Mouse (Mus musculus): ENCODE measurements at regions not wholly inside any gene's neighbourhood (a gene's known extent, or its start where the extent isn't known, plus 50 kb on each side); places are given as distances from the start of the nearest gene placed in this dataset.
A peak's percentile ranks its signal among the peaks of the same experiment; 100 is the strongest.

- 91% methylated on average over 3 of the region's 3 CpGs for WGBS
- Histone ChIP-seq H3K27ac (ENCODE audit: control insufficient read depth, insufficient read depth, low read length) (no peak overlapping the region), H3K4me1 (replicated peaks; ENCODE audit: control insufficient read depth, insufficient read depth, low read length) (no peaks in the 10 kb centered on the region), H3K27me3 (ENCODE audit: control insufficient read depth, insufficient read depth, low read length) (no peaks in the 10 kb centered on the region), H3K36me3 (ENCODE audit: control insufficient read depth, insufficient read depth, low read length) (no peaks in the 10 kb centered on the region), H3K4me3 (ENCODE audit: control insufficient read depth, insufficient read depth, low read length) (no peak overlapping the region)
- DNase-seq = no peak
- no peak for TF ChIP-seq POLR2A (IDR thresholded peaks at IDR 0.05; ENCODE audit: control insufficient read depth, extremely low read depth, insufficient read depth, low read length, poor library complexity)
- no peak for TF ChIP-seq CTCF (IDR thresholded peaks at IDR 0.05; ENCODE audit: borderline replicate concordance, control insufficient read depth, extremely low read depth, insufficient read depth, low read length, poor library complexity)
Measured at GRCm38 (mm10) chr5:73843776-73844175, 192.6 kb downstream of the Spata18 start.

- 81% methylated on average over 12 of the region's 12 CpGs for WGBS
- H3K36me3 ChIP-seq (ENCODE audit: control insufficient read depth, insufficient read depth, low read length) = no peaks in the 10 kb centered on the region
- H3K4me1 ChIP-seq (replicated peaks; ENCODE audit: control insufficient read depth, insufficient read depth, low read length) = no peaks in the 10 kb centered on the region
- H3K27me3 ChIP-seq (ENCODE audit: control insufficient read depth, insufficient read depth, low read length) = no peaks in the 10 kb centered on the region
- H3K4me3 ChIP-seq (ENCODE audit: control insufficient read depth, insufficient read depth, low read length) = no peak overlapping the region
- TF ChIP-seq POLR2A (IDR thresholded peaks at IDR 0.05; ENCODE audit: control insufficient read depth, extremely low read depth, insufficient read depth, low read length, poor library complexity) (no peak), CTCF (IDR thresholded peaks at IDR 0.05; ENCODE audit: borderline replicate concordance, control insufficient read depth, extremely low read depth, insufficient read depth, low read length, poor library complexity) (no peak)
- no peak overlapping the region for H3K27ac ChIP-seq (ENCODE audit: control insufficient read depth, insufficient read depth, low read length)
- DNase-seq = no peak
Measured at GRCm38 (mm10) chr5:73846096-73846782, 195.1 kb downstream of the Spata18 start.

GRCm38 (mm10) chr5:73846783-73847151 is 195.6 kb downstream of the Spata18 start:
- Histone ChIP-seq H3K27ac (ENCODE audit: control insufficient read depth, insufficient read depth, low read length) (no peak overlapping the region), H3K36me3 (ENCODE audit: control insufficient read depth, insufficient read depth, low read length) (no peaks in the 10 kb centered on the region), H3K4me1 (replicated peaks; ENCODE audit: control insufficient read depth, insufficient read depth, low read length) (no peaks in the 10 kb centered on the region), H3K4me3 (ENCODE audit: control insufficient read depth, insufficient read depth, low read length) (no peak overlapping the region), H3K27me3 (ENCODE audit: control insufficient read depth, insufficient read depth, low read length) (no peaks in the 10 kb centered on the region)
- TF ChIP-seq CTCF (IDR thresholded peaks at IDR 0.05; ENCODE audit: borderline replicate concordance, control insufficient read depth, extremely low read depth, insufficient read depth, low read length, poor library complexity) (no peak), POLR2A (IDR thresholded peaks at IDR 0.05; ENCODE audit: control insufficient read depth, extremely low read depth, insufficient read depth, low read length, poor library complexity) (no peak)
- 78% methylated on average over 6 of the region's 6 CpGs for whole genome bisulfite sequencing
- no peak for DNase-seq

- Histone ChIP-seq H3K27ac (ENCODE audit: control insufficient read depth, insufficient read depth, low read length) (no peak overlapping the region), H3K36me3 (ENCODE audit: control insufficient read depth, insufficient read depth, low read length) (no peaks in the 10 kb centered on the region), H3K4me1 (replicated peaks; ENCODE audit: control insufficient read depth, insufficient read depth, low read length) (no peaks in the 10 kb centered on the region), H3K27me3 (ENCODE audit: control insufficient read depth, insufficient read depth, low read length) (no peaks in the 10 kb centered on the region), H3K4me3 (ENCODE audit: control insufficient read depth, insufficient read depth, low read length) (no peak overlapping the region)
- TF ChIP-seq POLR2A (IDR thresholded peaks at IDR 0.05; ENCODE audit: control insufficient read depth, extremely low read depth, insufficient read depth, low read length, poor library complexity) (no peak), CTCF (IDR thresholded peaks at IDR 0.05; ENCODE audit: borderline replicate concordance, control insufficient read depth, extremely low read depth, insufficient read depth, low read length, poor library complexity) (no peak)
- 71% methylated on average over 2 of the region's 2 CpGs for WGBS
- no peak for DNase-seq
Measured at GRCm38 (mm10) chr5:73851501-73851900, 200.3 kb downstream of the Spata18 start.

- WGBS = 56% methylated on average over 22 of the region's 22 CpGs
- DNase-seq = peak; percentile 36
- Histone ChIP-seq H3K4me1 (replicated peaks; ENCODE audit: control insufficient read depth, insufficient read depth, low read length) (no peaks in the 10 kb centered on the region), H3K4me3 (ENCODE audit: control insufficient read depth, insufficient read depth, low read length) (no peak overlapping the region), H3K27me3 (ENCODE audit: control insufficient read depth, insufficient read depth, low read length) (no peaks in the 10 kb centered on the region), H3K36me3 (ENCODE audit: control insufficient read depth, insufficient read depth, low read length) (no peaks in the 10 kb centered on the region), H3K27ac (ENCODE audit: control insufficient read depth, insufficient read depth, low read length) (no peak overlapping the region)
- no peak for TF ChIP-seq POLR2A (IDR thresholded peaks at IDR 0.05; ENCODE audit: control insufficient read depth, extremely low read depth, insufficient read depth, low read length, poor library complexity)
- TF ChIP-seq CTCF (IDR thresholded peaks at IDR 0.05; ENCODE audit: borderline replicate concordance, control insufficient read depth, extremely low read depth, insufficient read depth, low read length, poor library complexity) = peak; percentile 57; the same call in 1 of the 2 replicates
Measured at GRCm38 (mm10) chr5:73854025-73854773, 203.0 kb downstream of the Spata18 start.

GRCm38 (mm10) chr5:73854774-73855371 is 203.7 kb downstream of the Spata18 start:
- TF ChIP-seq CTCF (IDR thresholded peaks at IDR 0.05; ENCODE audit: borderline replicate concordance, control insufficient read depth, extremely low read depth, insufficient read depth, low read length, poor library complexity) = no peak
- TF ChIP-seq POLR2A (IDR thresholded peaks at IDR 0.05; ENCODE audit: control insufficient read depth, extremely low read depth, insufficient read depth, low read length, poor library complexity) = no peak
- no peak for DNase-seq

More at GRCm38 (mm10) chr5:73854774-73855371, 203.7 kb downstream of the Spata18 start:
- H3K36me3 ChIP-seq (ENCODE audit: control insufficient read depth, insufficient read depth, low read length) = no peaks in the 10 kb centered on the region
- H3K27ac ChIP-seq (ENCODE audit: control insufficient read depth, insufficient read depth, low read length) = no peak overlapping the region
- H3K4me1 ChIP-seq (replicated peaks; ENCODE audit: control insufficient read depth, insufficient read depth, low read length) = no peaks in the 10 kb centered on the region
- H3K4me3 ChIP-seq (ENCODE audit: control insufficient read depth, insufficient read depth, low read length) = no peak overlapping the region
- no peaks in the 10 kb centered on the region for H3K27me3 ChIP-seq (ENCODE audit: control insufficient read depth, insufficient read depth, low read length)
- WGBS = 91% methylated on average over 18 of the region's 18 CpGs
